Mouse (Mus musculus): ENCODE data around the gene BC025446.
A peak's percentile ranks its signal among the peaks of the same experiment; 100 is the strongest.
"Not testable (repeated sequence)": the region's sequence is repeated elsewhere in the genome, so short reads cannot be mapped to it uniquely, and the experiment has no call there.

BC025446 gene

DNA sequence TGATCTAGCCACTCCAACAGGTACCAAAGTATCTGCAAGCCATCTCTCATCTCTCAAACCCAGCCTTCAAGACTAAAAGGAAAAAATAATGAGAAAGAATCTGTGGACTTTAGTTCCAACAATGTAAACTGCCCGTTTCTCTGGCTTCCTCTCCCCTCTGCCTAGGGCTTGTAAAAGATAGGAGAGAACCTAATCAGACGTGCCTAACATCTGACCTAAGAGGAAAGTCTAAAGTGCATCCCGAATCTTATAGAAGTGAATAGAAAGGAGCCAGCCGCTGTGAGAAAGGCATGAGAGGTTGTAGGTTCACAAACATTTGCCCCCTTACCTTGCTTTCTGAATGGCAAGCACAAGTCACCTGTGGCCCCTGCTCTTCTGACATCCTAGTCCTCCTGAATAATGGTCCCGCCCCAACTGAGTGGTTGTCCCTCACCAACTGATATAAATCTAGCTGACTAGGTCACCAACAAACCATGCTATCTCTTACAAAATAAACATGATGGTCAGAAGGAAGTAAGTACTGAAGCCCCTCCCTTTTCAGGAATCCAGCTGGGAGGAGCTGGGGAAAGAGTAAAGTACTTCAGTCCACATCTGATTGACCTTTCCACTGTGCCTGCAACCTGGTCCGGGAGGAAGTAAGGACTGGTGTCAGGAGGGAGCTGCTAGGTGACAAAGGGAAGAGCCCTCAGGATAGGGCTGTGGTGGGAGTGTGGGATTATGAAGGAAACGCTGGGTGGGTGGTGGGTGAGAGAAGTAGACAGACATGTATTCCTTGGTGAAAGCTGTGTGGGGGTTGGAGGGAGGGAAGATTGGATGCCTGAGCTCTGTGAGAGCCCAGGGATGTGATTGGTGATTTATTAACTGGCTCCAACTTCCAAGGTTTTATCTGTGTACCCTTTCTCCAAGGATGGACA lies at the start of gene BC025446:
BC025446 (plus strand) TSS at position 599 of the 914 bp plus-strand sequence.
- no peaks in the 10 kb centered on the region for H3K27me3 ChIP-seq (ENCODE audit: insufficient read depth, low read length)

GRCm38 (mm10) chr15:75175506-75175905 lies 40.7 kb upstream of the BC025446 start:
- H3K36me3 ChIP-seq (ENCODE audit: insufficient read depth, low read length), result no peaks in the 10 kb centered on the region
- H3K27me3 ChIP-seq (ENCODE audit: insufficient read depth, low read length), result no peaks in the 10 kb centered on the region
- TF ChIP-seq CTCF (conservative IDR thresholded peaks at IDR 0.05; ENCODE audit: low read length) (peak; percentile 69), POU5F1 (IDR thresholded peaks at IDR 0.05; ENCODE audit: borderline replicate concordance, low read length) (no peak)
- no peaks in the 10 kb centered on the region for H3K4me1 ChIP-seq (replicated peaks; ENCODE audit: low read depth, low read length)
- H3K9me3 ChIP-seq (ENCODE audit: low read length), result peaks cover 32% of the 10 kb centered on the region
- no peak overlapping the region for H3K4me3 ChIP-seq (replicated peaks; ENCODE audit: low read length)

More for the DNA sequence above, at the start of gene BC025446:
- H3K4me3 ChIP-seq (replicated peaks; ENCODE audit: low read length), result no peak within 1 kb of the TSS
- no peaks in the 10 kb centered on the region for H3K4me1 ChIP-seq (replicated peaks; ENCODE audit: low read depth, low read length)
- no peak for TF ChIP-seq POU5F1 (IDR thresholded peaks at IDR 0.05; ENCODE audit: borderline replicate concordance, low read length)
- no peaks in the 10 kb centered on the region for H3K36me3 ChIP-seq (ENCODE audit: insufficient read depth, low read length)
- peaks cover 86% of the 10 kb centered on the region for H3K9me3 ChIP-seq (ENCODE audit: low read length)

GRCm38 (mm10) chr15:75186291-75186690 lies 29.9 kb upstream of the BC025446 start:
- Histone ChIP-seq H3K4me3 (replicated peaks; ENCODE audit: low read length) (no peak overlapping the region), H3K4me1 (replicated peaks; ENCODE audit: low read depth, low read length) (no peaks in the 10 kb centered on the region), H3K27me3 (ENCODE audit: insufficient read depth, low read length) (no peaks in the 10 kb centered on the region), H3K36me3 (ENCODE audit: insufficient read depth, low read length) (no peaks in the 10 kb centered on the region), H3K9me3 (ENCODE audit: low read length) (peaks cover 9% of the 10 kb centered on the region; the same call in 1 of the 2 replicates)
- TF ChIP-seq NANOG (IDR thresholded peaks at IDR 0.05; ENCODE audit: borderline replicate concordance, low read length) (no peak), POU5F1 (IDR thresholded peaks at IDR 0.05; ENCODE audit: borderline replicate concordance, low read length) (no peak), CTCF (conservative IDR thresholded peaks at IDR 0.05; ENCODE audit: low read length) (no peak)

DNA sequence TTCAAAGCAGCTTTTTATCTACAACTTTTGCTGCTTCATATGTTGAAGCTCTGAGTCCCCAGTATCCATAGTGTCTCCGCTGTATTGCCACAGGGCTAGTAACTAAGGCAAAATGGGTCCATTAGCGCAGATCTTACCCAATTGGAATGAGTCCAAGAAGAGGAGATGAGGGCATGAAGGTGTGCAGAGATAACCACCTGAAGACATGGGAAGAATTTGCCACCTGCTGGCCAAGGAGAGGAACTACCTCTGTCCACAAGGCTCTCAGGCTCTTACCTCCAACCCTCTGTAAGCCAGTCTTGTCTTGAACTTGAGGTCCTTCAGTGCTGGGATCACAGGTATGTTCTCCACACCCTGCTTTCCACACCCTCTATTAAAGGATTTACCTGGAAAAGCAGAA lies 27.1 kb upstream of the BC025446 start:
- Histone ChIP-seq H3K9me3 (ENCODE audit: low read length) (no peaks in the 10 kb centered on the region), H3K4me3 (replicated peaks; ENCODE audit: low read length) (no peak overlapping the region), H3K36me3 (ENCODE audit: insufficient read depth, low read length) (no peaks in the 10 kb centered on the region), H3K4me1 (replicated peaks; ENCODE audit: low read depth, low read length) (no peaks in the 10 kb centered on the region), H3K27me3 (ENCODE audit: insufficient read depth, low read length) (no peaks in the 10 kb centered on the region)
- TF ChIP-seq POU5F1 (IDR thresholded peaks at IDR 0.05; ENCODE audit: borderline replicate concordance, low read length) (no peak), CTCF (conservative IDR thresholded peaks at IDR 0.05; ENCODE audit: low read length) (peak; percentile 51)

GRCm38 (mm10) chr15:75190560-75190959 lies 25.6 kb upstream of the BC025446 start:
- H3K27me3 ChIP-seq (ENCODE audit: insufficient read depth, low read length); H3K4me3 ChIP-seq (replicated peaks; ENCODE audit: low read length): not testable (repeated sequence)
- peak; percentile 34; the same call in 1 of the 2 replicates for TF ChIP-seq CTCF (conservative IDR thresholded peaks at IDR 0.05; ENCODE audit: low read length)

DNA sequence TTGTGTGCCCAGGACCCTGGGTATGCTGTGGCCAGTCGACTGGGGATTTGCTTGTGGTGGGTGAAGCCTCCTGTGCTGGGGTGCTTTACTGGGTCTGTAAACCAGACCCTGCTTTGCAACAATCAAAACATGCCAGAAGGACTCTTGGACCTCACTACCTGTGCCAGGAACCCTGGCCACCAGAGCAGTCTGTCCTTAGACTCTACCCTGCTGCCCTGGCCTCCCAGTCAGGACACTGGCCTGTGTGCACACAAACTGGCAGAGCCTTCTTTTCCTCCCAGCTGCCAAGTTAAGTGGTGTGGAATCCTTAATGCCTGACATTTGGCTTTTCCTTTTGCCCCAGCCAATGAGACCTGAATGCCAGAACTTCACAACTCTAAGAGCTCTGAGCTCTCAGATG lies 655 bp downstream of the BC025446 start:
- Histone ChIP-seq H3K27me3 (ENCODE audit: insufficient read depth, low read length) (no peaks in the 10 kb centered on the region), H3K4me3 (replicated peaks; ENCODE audit: low read length) (no peak overlapping the region), H3K36me3 (ENCODE audit: insufficient read depth, low read length) (no peaks in the 10 kb centered on the region), H3K4me1 (replicated peaks; ENCODE audit: low read depth, low read length) (no peaks in the 10 kb centered on the region), H3K9me3 (ENCODE audit: low read length) (peaks cover 89% of the 10 kb centered on the region)
- TF ChIP-seq CTCF (conservative IDR thresholded peaks at IDR 0.05; ENCODE audit: low read length) (no peak), POU5F1 (IDR thresholded peaks at IDR 0.05; ENCODE audit: borderline replicate concordance, low read length) (no peak), NANOG (IDR thresholded peaks at IDR 0.05; ENCODE audit: borderline replicate concordance, low read length) (no peak)

More at GRCm38 (mm10) chr15:75190560-75190959, 25.6 kb upstream of the BC025446 start:
- not testable (repeated sequence) for H3K9me3 ChIP-seq (ENCODE audit: low read length); H3K4me1 ChIP-seq (replicated peaks; ENCODE audit: low read depth, low read length); H3K36me3 ChIP-seq (ENCODE audit: insufficient read depth, low read length)

DNA sequence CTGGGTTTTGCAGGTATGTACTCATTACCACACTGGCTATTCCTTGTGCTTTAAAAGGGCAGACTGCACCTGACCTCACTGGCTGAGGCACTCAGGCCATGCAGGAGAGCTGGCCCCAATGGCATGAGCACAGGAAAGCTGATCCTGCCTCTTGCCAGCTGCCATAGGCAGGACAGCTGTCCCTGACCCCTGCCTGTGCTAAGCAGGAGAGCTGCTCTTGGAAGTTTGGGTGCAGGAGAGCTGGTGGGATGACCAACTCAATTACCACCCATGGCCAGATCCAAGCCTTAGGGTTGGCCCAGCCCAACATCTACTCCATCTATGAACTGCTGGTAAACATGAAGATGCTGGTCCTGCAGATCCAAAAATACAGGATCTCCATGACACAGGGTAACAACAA lies 5.8 kb downstream of the BC025446 start:
- no peak for TF ChIP-seq POU5F1 (IDR thresholded peaks at IDR 0.05; ENCODE audit: borderline replicate concordance, low read length)
- TF ChIP-seq CTCF (conservative IDR thresholded peaks at IDR 0.05; ENCODE audit: low read length), result no peak
- TF ChIP-seq NANOG (IDR thresholded peaks at IDR 0.05; ENCODE audit: borderline replicate concordance, low read length), result no peak
- H3K36me3 ChIP-seq (ENCODE audit: insufficient read depth, low read length), result no peaks in the 10 kb centered on the region
- H3K4me1 ChIP-seq (replicated peaks; ENCODE audit: low read depth, low read length), result no peaks in the 10 kb centered on the region
- peaks cover 56% of the 10 kb centered on the region for H3K9me3 ChIP-seq (ENCODE audit: low read length)
- no peaks in the 10 kb centered on the region for H3K27me3 ChIP-seq (ENCODE audit: insufficient read depth, low read length)
- no peak overlapping the region for H3K4me3 ChIP-seq (replicated peaks; ENCODE audit: low read length)

GRCm38 (mm10) chr15:75237736-75238288 lies 21.6 kb downstream of the BC025446 start:
- no peaks in the 10 kb centered on the region for H3K36me3 ChIP-seq (ENCODE audit: insufficient read depth, low read length)
- TF ChIP-seq CTCF (conservative IDR thresholded peaks at IDR 0.05; ENCODE audit: low read length), result no peak
- TF ChIP-seq NANOG (IDR thresholded peaks at IDR 0.05; ENCODE audit: borderline replicate concordance, low read length), result no peak
- TF ChIP-seq POU5F1 (IDR thresholded peaks at IDR 0.05; ENCODE audit: borderline replicate concordance, low read length), result no peak
- no peaks in the 10 kb centered on the region for H3K4me1 ChIP-seq (replicated peaks; ENCODE audit: low read depth, low read length)
- H3K9me3 ChIP-seq (ENCODE audit: low read length), result no peaks in the 10 kb centered on the region
- no peaks in the 10 kb centered on the region for H3K27me3 ChIP-seq (ENCODE audit: insufficient read depth, low read length)
- no peak overlapping the region for H3K4me3 ChIP-seq (replicated peaks; ENCODE audit: low read length)

DNA sequence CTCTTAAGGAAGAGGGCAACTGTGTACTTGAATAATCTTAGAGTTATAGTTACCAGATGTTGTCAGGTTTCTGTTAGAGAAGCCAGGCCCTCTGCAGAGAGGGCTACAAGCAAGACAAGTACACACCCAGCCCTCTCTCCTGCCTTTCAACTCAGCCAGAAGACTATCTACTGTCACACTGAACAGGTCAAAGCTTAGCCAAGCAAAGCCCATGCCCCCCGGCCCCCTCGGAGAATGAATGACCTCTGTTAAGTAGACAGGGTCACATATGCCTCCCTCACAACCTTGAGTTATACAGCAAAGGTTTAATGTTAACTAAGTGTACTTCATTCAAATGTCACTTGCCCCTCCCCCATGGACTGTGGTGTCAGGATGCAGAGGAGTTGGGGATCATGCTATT lies 24.4 kb downstream of the BC025446 start:
- H3K27me3 ChIP-seq (ENCODE audit: insufficient read depth, low read length), result no peaks in the 10 kb centered on the region
- no peaks in the 10 kb centered on the region for H3K4me1 ChIP-seq (replicated peaks; ENCODE audit: low read depth, low read length)
- H3K36me3 ChIP-seq (ENCODE audit: insufficient read depth, low read length), result no peaks in the 10 kb centered on the region
- TF ChIP-seq NANOG (IDR thresholded peaks at IDR 0.05; ENCODE audit: borderline replicate concordance, low read length), result no peak
- TF ChIP-seq CTCF (conservative IDR thresholded peaks at IDR 0.05; ENCODE audit: low read length), result no peak
- TF ChIP-seq POU5F1 (IDR thresholded peaks at IDR 0.05; ENCODE audit: borderline replicate concordance, low read length), result no peak
- H3K4me3 ChIP-seq (replicated peaks; ENCODE audit: low read length), result no peak overlapping the region
- H3K9me3 ChIP-seq (ENCODE audit: low read length), result no peaks in the 10 kb centered on the region
